Mouse (Mus musculus) layer of hippocampus, adult 8-10 months (tissue): ENCODE results near the gene B3galnt1. TPM values are rescaled to one million over a fixed set of nuclear protein-coding genes. Genes with fewer than 3 reads are reported as not detected.
A peak's percentile ranks its signal among the peaks of the same experiment; 100 is the strongest.
"Not testable (repeated sequence)": the region's sequence is repeated elsewhere in the genome, so short reads cannot be mapped to it uniquely, and the experiment has no call there.

ENCODE experiments used
- DNase-seq, 2 experiments: peaks; one replicate each; pipeline ENCODE4 v3.0.0; 2022; ENCODE audit warnings: low spot score in 2 of 2
- total RNA-seq, 4 experiments: library from RNA; stranded (reverse); gene quantifications; 2 replicates each; pipeline ENCODE4 v1.2.4; 2022

The B3galnt1 gene
- total RNA-seq, 4 experiments from 2014 or later = 41.6 to 44.5 (median 42.1) TPM

- not testable (repeated sequence) for DNase-seq
Observed at GRCm38 (mm10) chr3:69565586-69565985, 33.2 kb downstream of the B3galnt1 start.

GRCm38 (mm10) chr3:69563406-69563805 lies 35.4 kb downstream of the B3galnt1 start:
- DNase-seq = no peak

- DNase-seq = no peak
Observed at GRCm38 (mm10) chr3:69561686-69562085, 37.1 kb downstream of the B3galnt1 start.

DNA sequence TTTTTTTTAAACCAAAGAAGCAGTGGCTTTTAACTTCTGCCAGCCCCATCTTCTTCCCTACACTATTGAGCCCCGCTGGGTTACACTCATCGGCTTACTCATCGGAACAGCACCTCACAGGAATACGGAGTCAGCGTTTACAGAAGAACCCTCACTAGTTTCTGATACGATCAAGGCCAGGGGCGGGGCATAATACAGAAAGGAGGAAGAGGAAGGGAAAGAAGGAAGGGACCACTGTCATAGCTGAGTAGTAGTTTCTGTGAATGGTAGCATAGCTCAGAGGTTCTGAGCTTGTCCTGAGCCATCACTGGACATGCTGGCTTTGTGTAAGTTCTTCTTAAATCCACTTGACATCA lies 38.8 kb downstream of the B3galnt1 start:
- no peak for DNase-seq

GRCm38 (mm10) chr3:69559316-69559974 lies 39.3 kb downstream of the B3galnt1 start:
- no peak for DNase-seq

DNA sequence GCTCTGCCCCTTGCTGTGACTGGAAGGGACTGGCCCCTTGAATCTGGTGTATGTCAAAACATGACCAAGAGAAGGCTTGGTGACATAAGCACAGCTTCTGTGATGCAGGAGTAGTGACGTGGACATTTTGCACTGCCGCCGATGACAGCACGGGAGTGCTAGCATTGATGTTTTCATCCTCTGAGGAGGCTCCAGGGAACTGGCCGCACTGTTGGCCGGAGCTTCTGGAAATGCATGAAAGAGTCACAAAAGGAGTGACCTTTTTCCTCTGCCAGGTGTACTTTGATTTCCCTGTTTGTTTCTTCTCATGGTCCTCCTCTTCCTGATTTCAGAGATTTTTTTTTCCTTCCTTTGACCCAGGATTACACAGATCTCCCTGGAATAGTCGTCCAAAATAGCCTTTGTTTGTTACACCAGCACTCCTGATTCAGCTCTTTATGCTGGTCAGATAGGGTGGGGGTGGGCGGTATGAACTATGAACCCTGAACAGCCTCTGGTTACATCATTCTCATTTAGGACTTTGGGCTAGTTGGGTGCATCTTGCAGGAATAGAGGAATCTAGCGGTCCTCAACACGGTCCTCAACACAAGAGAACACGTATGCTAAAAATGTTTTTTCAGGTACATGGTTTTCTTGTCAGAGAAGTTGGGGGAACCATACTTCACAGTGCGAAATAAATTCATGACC lies 42.5 kb downstream of the B3galnt1 start:
- DNase-seq = no peak

DNA sequence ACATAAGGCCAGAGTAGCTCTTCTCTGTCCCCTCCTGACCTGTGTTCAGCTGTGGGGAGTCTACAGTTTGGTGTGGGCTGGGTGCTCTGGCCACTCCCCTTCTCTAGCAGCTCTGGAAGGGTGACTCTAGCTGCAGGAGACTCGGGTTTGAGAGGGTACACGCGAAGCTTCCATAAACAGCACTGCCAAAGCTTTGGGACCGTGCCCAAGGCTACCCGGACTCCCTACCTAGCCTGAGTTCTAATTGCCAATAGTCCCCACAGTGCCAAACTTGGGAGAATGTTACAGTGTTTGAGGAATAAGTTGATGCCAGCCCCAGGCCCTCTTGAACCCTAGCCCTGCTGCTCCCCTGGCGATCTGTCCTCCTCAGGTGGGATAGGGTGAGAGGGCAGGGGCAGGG lies 43.2 kb downstream of the B3galnt1 start:
- no peak for DNase-seq

DNA sequence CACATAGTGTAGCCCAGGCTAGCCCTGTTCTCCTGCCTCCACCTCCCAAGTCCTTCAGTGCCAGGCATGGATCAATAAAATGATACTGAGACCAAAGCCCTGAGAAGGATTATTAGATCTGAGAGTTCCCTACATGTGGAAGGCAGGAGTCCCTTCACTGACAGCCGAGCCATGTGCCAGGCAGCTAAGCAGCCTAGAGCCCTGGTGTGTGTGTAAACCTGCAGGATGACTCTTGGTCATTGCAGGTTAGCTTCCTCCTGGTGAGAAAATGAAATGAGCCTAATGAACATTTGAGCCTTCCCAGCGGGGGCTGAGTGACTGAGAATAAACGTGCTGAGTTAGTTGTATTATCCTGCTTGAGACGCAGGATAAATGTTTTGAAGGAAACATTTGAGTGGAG lies 49.2 kb downstream of the B3galnt1 start:
- DNase-seq = no peak

DNA sequence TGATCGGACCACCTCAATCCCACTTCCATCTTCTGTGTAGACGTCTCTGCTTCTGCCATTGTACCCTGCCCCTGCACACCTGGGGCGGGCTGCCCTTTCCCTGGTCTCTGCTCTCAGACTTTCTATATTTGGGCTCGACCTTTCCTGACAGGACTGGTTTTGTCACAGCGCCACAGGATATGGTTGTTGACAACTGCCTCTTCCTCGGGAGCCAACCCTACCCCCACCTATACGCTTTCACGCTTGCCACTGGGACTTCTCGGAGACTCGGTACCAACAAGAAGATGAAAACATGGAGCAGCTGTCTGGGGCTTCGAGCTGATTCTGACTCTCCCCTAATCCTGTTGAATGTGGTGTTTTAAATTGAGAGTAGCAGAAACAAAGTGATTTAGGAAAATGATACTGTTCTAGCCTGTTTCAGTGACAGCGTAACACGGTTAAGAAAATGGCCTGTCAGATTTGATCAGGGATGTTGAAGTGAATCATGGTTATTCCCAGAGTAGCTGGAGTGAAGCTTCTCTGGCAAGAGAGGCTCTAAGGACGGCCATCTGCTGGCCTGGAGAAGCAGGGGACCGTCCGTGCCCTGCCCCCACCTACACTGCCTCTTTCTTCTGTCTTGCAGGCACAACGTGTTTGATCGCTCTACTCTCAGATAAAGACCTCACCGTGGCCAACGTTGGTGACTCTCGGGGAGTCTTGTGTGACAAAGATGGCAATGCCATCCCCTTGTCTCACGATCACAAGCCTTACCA lies 49.9 kb downstream of the B3galnt1 start:
- no peak for DNase-seq

- no peak for DNase-seq
Observed at GRCm38 (mm10) chr3:69545017-69545416, 53.7 kb downstream of the B3galnt1 start.

- no peak for DNase-seq
Observed at GRCm38 (mm10) chr3:69543730-69544129, 55.0 kb downstream of the B3galnt1 start.

DNA sequence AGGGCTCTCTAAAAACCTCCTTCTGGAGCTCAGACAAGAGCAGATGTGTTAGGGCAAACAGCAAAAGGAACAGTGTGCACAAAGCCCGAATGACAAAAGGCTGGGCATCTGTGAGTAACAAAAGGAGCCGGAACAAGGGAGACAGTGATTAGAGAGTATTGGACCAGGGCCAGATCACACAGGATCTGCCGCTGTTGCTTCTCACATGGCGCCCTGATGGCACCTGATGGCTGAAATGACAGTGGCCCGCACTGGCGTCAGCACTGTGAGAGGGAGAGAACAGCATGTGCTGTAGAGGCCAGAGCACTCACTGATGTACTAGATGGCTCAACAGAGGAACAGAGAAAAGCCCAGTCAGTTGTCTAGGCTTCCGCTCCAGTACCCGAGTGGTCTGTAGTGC lies 55.8 kb downstream of the B3galnt1 start:
- peak; percentile 74 to 80 for DNase-seq

DNA sequence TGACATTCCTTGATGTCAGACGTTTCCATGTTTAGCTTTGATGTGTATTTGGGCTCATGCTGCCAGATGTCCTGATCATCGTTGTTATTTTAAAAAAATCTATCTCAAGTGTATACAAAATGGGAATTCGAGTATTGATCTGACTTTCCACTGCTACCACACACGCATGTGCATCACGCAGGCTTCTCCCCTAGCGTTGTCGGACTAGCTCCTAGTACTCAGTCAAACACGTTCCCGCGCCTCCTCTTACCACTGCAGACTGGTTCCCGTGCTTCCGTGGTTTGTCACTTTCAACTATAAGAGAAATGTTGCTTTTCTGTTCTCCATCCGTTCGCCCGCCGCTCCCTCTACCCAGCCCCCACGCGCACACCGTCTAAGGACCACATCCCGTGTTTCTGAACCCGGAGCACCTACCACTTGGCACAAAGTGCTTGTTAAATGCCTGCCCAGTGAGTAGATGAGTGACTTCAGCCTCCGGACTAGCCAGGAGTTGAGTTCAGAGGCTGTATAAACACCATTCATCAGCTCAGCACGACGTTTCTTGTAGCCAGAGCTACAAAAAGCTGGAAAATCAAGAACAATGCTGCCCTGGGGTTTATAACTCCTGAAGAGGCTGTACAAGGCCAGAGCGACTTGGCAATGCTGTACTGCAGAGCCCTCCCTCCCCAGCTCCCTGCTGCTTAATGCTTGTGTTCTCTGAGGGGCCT lies 62.7 kb downstream of the B3galnt1 start:
- no peak for DNase-seq

GRCm38 (mm10) chr3:69535486-69535885 lies 63.3 kb downstream of the B3galnt1 start:
- DNase-seq = no peak

GRCm38 (mm10) chr3:69532687-69533086 lies 66.1 kb downstream of the B3galnt1 start:
- no peak for DNase-seq

- DNase-seq = no peak
Observed at GRCm38 (mm10) chr3:69531511-69531910, 67.2 kb downstream of the B3galnt1 start.

DNA sequence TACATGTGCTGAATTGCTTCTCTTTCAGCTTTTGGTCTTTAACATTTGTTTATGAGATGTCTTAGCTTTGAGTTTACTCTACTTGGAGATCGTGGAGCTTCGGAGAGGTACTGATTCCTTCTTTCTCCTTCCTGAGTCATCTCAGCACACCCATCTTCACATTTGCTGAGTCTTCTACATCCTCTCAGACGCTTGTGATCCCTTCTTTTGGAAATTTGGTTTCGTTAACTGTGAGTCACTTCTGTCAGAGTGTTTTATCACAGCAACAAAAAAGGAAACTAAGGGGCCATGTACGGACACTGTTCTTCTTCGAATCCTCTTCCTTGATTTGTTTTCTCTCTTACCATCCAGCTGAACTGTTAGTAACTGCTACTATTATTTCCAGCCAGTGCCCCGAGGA lies 69.2 kb downstream of the B3galnt1 start:
- DNase-seq = no peak

GRCm38 (mm10) chr3:69527384-69527783 lies 71.4 kb downstream of the B3galnt1 start:
- no peak for DNase-seq

- DNase-seq = no peak
Observed at GRCm38 (mm10) chr3:69525072-69525529, 73.7 kb downstream of the B3galnt1 start.

- no peak for DNase-seq
Observed at GRCm38 (mm10) chr3:69524356-69525071, 74.2 kb downstream of the B3galnt1 start.
